Mouse (Mus musculus): ENCODE measurements around the gene Slc29a4.

GRCm38 (mm10) chr5:142766708-142767107 lies 74.4 kb downstream of the Slc29a4 start:
- TF ChIP-seq CTCF (IDR thresholded peaks at IDR 0.05; ENCODE audit: low read depth) (no peak), EP300 (IDR thresholded peaks at IDR 0.05; ENCODE audit: low read depth) (no peak)

All from heart, postnatal 0 days (tissue).